Mouse (Mus musculus) ovary, adult 18-20 months (tissue): Measurements from ENCODE around the gene Pdpr.
"Not testable (repeated sequence)": the region's sequence is repeated elsewhere in the genome, so short reads cannot be mapped to it uniquely, and the experiment has no call there.

Experiments used
- DNase-seq: peaks from one replicate; pipeline ENCODE4 v3.0.0; 2022; ENCODE audit warnings: low spot score, mixed read lengths

The Pdpr gene

GRCm38 (mm10) chr8:111093865-111094718, at the start of gene Pdpr:
TSS of gene Pdpr (plus strand) at chr8:111094630.
- DNase-seq: peak; percentile 88

GRCm38 (mm10) chr8:111048694-111049093, 45.7 kb upstream of the Pdpr start:
- DNase-seq: no peak

- no peak for DNase-seq
These were observed 45.3 kb upstream of the Pdpr start for GRCm38 (mm10) chr8:111049106-111049505.

GRCm38 (mm10) chr8:111053827-111054518, 40.5 kb upstream of the Pdpr start:
- no peak for DNase-seq

GRCm38 (mm10) chr8:111055031-111055634, 39.3 kb upstream of the Pdpr start:
- no peak for DNase-seq

- DNase-seq: no peak
These were observed 38.8 kb upstream of the Pdpr start for GRCm38 (mm10) chr8:111055661-111056060.

GRCm38 (mm10) chr8:111056158-111056663, 38.2 kb upstream of the Pdpr start, which contains the start of gene Exosc6:
TSS of gene Exosc6 (plus strand) at chr8:111056339.
- peak; percentile 86 for DNase-seq

GRCm38 (mm10) chr8:111056691-111057293, 37.6 kb upstream of the Pdpr start:
- DNase-seq: peak; percentile 29

- no peak for DNase-seq
These were observed 35.4 kb upstream of the Pdpr start for GRCm38 (mm10) chr8:111058946-111059572.

GRCm38 (mm10) chr8:111061688-111062071, 32.8 kb upstream of the Pdpr start:
- no peak for DNase-seq

- peak; percentile 63 for DNase-seq
These were observed 32.2 kb upstream of the Pdpr start for GRCm38 (mm10) chr8:111062072-111062757.

- no peak for DNase-seq
These were observed 31.5 kb upstream of the Pdpr start for GRCm38 (mm10) chr8:111062893-111063292.

GRCm38 (mm10) chr8:111066308-111066707, 28.1 kb upstream of the Pdpr start:
- DNase-seq: no peak

GRCm38 (mm10) chr8:111067439-111067838, 27.0 kb upstream of the Pdpr start:
- no peak for DNase-seq

GRCm38 (mm10) chr8:111068660-111069059, 25.8 kb upstream of the Pdpr start:
- not testable (repeated sequence) for DNase-seq

- no peak for DNase-seq
These were observed 18.5 kb upstream of the Pdpr start for GRCm38 (mm10) chr8:111075926-111076325.

GRCm38 (mm10) chr8:111079461-111079860, 15.0 kb upstream of the Pdpr start:
- no peak for DNase-seq

GRCm38 (mm10) chr8:111079861-111080271, 14.6 kb upstream of the Pdpr start:
- DNase-seq: no peak

- no peak for DNase-seq
These were observed 12.7 kb upstream of the Pdpr start for GRCm38 (mm10) chr8:111081580-111082258.

GRCm38 (mm10) chr8:111083936-111084335, 10.5 kb upstream of the Pdpr start:
- not testable (repeated sequence) for DNase-seq
